Mouse (Mus musculus) forebrain, embryonic 14.5 days (tissue): ENCODE results near the gene Nploc4. TPM values are rescaled to one million over a fixed set of nuclear protein-coding genes. Genes with fewer than 3 reads are reported as not detected.
A peak's percentile ranks its signal among the peaks of the same experiment; 100 is the strongest.

Source experiments
- microRNA-seq: library from miRNA; unstranded; fragments of <30 nt; microRNA quantifications from one replicate; pipeline ENCODE4, GENCODE M21; 2016
- polyA plus RNA-seq: library from polyadenylated mRNA; unstranded; fragments of >200 nt; fragmentation: Nextera tagmentation; extraction: Ambion mirVana; gene quantifications from 2 replicates; pipeline ENCODE4 v1.2.1, GENCODE M21; 2014

Gene Nploc4
- polyA plus RNA-seq, 1 experiment from 2014 or later, result 29.9 TPM

Small RNAs within 50 kb of the gene (microRNA-seq; reads per million reads assigned to microRNA genes)
- gene Gm23419 (not detected), gene Mir6935 (1.7 reads per million, percentile 7 among the genes with 10 or more reads in this experiment)

Other genes with a start within 250 kb of the Nploc4 start
- gene Bahcc1, start 204.8 kb downstream of the Nploc4 start, polyA plus RNA-seq, result 12.6 and 14.5 TPM in 2 replicates
- 3,852 and 3,863 TPM in 2 replicates for gene Actg1, start 89.2 kb downstream of the Nploc4 start, polyA plus RNA-seq
- gene Fscn2, start 76.2 kb downstream of the Nploc4 start, polyA plus RNA-seq, result 0.75 and 1.4 TPM in 2 replicates
- 51.7 and 71.1 TPM in 2 replicates for gene Faap100, start 58.9 kb downstream of the Nploc4 start, polyA plus RNA-seq
- gene Tspan10, start 4.9 kb upstream of the Nploc4 start, polyA plus RNA-seq, result not detected in 2 replicates
- not detected in 2 replicates for gene Pde6g, start 15.8 kb upstream of the Nploc4 start, polyA plus RNA-seq
- gene Oxld1, start 20.4 kb upstream of the Nploc4 start, polyA plus RNA-seq, result 11.6 and 15.3 TPM in 2 replicates
- gene Ccdc137, start 20.4 kb upstream of the Nploc4 start, polyA plus RNA-seq, result 18.6 and 18.8 TPM in 2 replicates
- gene Arl16, start 29.9 kb upstream of the Nploc4 start, polyA plus RNA-seq, result 37.4 and 43.9 TPM in 2 replicates
- 143 and 155 TPM in 2 replicates for gene Mrpl12, start 46.9 kb upstream of the Nploc4 start, polyA plus RNA-seq
- gene Slc25a10, start 54.1 kb upstream of the Nploc4 start, polyA plus RNA-seq, result 29.7 and 31.6 TPM in 2 replicates
- gene Gcgr, start 93.0 kb upstream of the Nploc4 start, polyA plus RNA-seq, result 0.14 TPM in 1 of 2 replicates, not detected in the other
- 291 and 313 TPM in 2 replicates for gene Mcrip1, start 112.0 kb upstream of the Nploc4 start, polyA plus RNA-seq
- not detected in 2 replicates for gene Ppp1r27, start 113.4 kb upstream of the Nploc4 start, polyA plus RNA-seq
- 325 and 332 TPM in 2 replicates for gene P4hb, start 135.5 kb upstream of the Nploc4 start, polyA plus RNA-seq
- gene Arhgdia, start 143.9 kb upstream of the Nploc4 start, polyA plus RNA-seq, result 449 and 481 TPM in 2 replicates
- 318 and 352 TPM in 2 replicates for gene Alyref, start 160.7 kb upstream of the Nploc4 start, polyA plus RNA-seq
- 237 and 281 TPM in 2 replicates for gene Anapc11, start 160.7 kb upstream of the Nploc4 start, polyA plus RNA-seq
- 0.46 and 0.98 TPM in 2 replicates for gene Npb, start 170.8 kb upstream of the Nploc4 start, polyA plus RNA-seq
- gene Pcyt2, start 180.2 kb upstream of the Nploc4 start, polyA plus RNA-seq, result 113 and 134 TPM in 2 replicates
- gene Sirt7, start 187.5 kb upstream of the Nploc4 start, polyA plus RNA-seq, result 30.4 and 40.8 TPM in 2 replicates
- 20.0 and 23.6 TPM in 2 replicates for gene Mafg, start 195.9 kb upstream of the Nploc4 start, polyA plus RNA-seq
- 33.6 and 33.9 TPM in 2 replicates for gene Pycr1, start 206.1 kb upstream of the Nploc4 start, polyA plus RNA-seq
- gene Myadml2, start 210.4 kb upstream of the Nploc4 start, polyA plus RNA-seq, result 0.38 and 0.48 TPM in 2 replicates
- gene Notum, start 223.5 kb upstream of the Nploc4 start, polyA plus RNA-seq, result 0.36 and 0.61 TPM in 2 replicates
- gene Aspscr1, start 235.3 kb upstream of the Nploc4 start, polyA plus RNA-seq, result 129 TPM in 2 replicates